Mouse (Mus musculus) activated CD4-positive, CD25-positive, alpha-beta regulatory T cell (primary cell): Measurements from ENCODE around the gene Cyb5r2. TPM values are rescaled to one million over a fixed set of nuclear protein-coding genes. Genes with fewer than 3 reads are reported as not detected.

Experiments used
- polyA plus RNA-seq, 2 experiments: library from polyadenylated mRNA; unstranded; fragments of 100-300 nt; shearing (Covaris generic); gene quantifications; one replicate each; pipeline ENCODE4 v1.2.1; 2017

The Cyb5r2 gene
- not detected for polyA plus RNA-seq

DNA sequence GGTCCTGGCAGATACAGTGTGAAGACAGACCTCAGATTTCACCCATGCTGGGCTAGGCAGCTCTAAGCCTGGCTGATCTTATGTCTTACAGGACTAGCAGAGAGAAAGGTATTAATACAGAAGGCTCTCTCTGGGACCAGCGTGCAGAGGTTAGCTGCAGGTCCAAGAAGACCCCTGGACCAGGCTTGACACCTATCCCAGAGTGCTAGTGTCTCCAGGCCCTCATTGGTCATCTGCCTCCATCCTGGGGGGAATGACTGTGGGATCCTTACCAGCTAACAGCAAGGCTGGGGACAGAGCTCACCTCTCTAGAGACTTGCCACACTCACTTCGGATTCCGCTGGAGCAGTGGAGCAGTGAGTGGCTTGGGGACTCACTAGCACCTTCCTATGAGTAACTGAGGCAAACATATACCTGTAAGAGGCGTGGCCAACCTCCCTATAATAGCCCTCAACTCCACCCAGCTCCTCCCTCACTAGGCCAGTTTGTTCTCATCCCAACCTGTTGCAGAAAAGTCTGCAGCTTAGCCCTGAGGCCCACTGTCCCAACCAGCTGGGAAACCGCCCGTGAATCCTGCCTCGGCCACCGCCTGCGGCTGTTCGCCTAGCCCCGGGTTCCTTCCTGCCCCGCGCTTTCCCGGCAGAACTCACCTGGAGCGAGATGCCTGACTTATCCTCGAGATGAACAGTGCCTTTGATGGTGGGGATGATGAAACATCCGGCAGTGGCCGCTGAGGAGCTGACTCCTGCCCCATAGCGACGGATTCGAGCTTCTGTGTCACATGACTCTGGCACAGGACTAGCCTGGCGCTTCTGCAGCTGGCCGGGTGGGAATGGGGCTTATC, at the start of gene Cyb5r2:
Gene Cyb5r2 (minus strand): TSS at position 725 of the 844 bp plus-strand sequence.

GRCm38 (mm10) chr7:107801108-107801507, 43.3 kb upstream of the Cyb5r2 start, which contains the start of gene Ovch2:
TSS of gene Ovch2 (minus strand) at chr7:107801208.

Other genes starting within 250 kb of the Cyb5r2 start
- gene Olfml1, start 190.6 kb downstream of the Cyb5r2 start, polyA plus RNA-seq: not detected
- 1 to 10 TPM in 1 of 2 experiments, not detected in 1; 1.4 TPM for gene Ppfibp2, start 162.8 kb downstream of the Cyb5r2 start, polyA plus RNA-seq
- gene 5330417H12Rik, start 132.9 kb downstream of the Cyb5r2 start, polyA plus RNA-seq: not detected
- gene Ovch2, start 43.2 kb upstream of the Cyb5r2 start, polyA plus RNA-seq: not detected
- gene Olfr467, start 54.2 kb upstream of the Cyb5r2 start, polyA plus RNA-seq: not detected
- gene Olfr469, start 67.5 kb upstream of the Cyb5r2 start, polyA plus RNA-seq: not detected
- gene Olfr470, start 89.5 kb upstream of the Cyb5r2 start, polyA plus RNA-seq: not detected
- under 1 TPM; 0.10 to 0.11 TPM for gene Olfr472, start 139.9 kb upstream of the Cyb5r2 start, polyA plus RNA-seq
- gene Olfr473, start 172.4 kb upstream of the Cyb5r2 start, polyA plus RNA-seq: not detected
- gene Olfr474, start 196.6 kb upstream of the Cyb5r2 start, polyA plus RNA-seq: not detected
- gene Olfr476, start 206.8 kb upstream of the Cyb5r2 start, polyA plus RNA-seq: not detected
- not detected for gene Olfr477, start 228.7 kb upstream of the Cyb5r2 start, polyA plus RNA-seq